Comparison of ENCODE assay signal across 10 mouse cellular contexts in the genomic region with DNA sequence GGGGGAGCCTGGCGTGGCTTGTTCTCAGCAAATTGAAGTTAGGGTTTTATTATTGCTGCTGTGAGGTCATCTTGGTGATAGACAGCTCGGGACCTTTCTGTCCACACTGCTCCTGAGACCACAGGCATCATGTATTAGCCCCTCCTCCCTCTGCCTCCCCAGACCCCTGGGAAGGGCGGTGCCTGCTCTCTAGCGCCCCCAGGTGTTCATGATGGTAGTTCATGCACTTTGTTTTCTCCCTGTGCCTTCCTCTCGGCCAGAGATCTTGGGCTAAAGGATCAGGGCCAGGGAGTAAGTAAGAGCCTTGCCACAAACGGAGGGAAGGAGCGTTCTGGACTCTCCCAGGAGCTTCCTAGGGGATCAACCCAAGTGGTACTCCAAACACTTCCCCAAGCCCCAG. TPM values are rescaled to one million over a fixed set of nuclear protein-coding genes. Genes with fewer than 3 reads are reported as not detected.
A peak's percentile ranks its signal among the peaks of the same experiment; 100 is the strongest.
DNase-seq lines count a peak whose midpoint lies in the region; ATAC-seq and TF ChIP-seq lines count a peak whose summit lies in the region.
"Had no signal": no experiment of that assay in that cellular context is flagged by ENCODE, and none has a peak within 500 bp of the region (broad histone marks: within the 10 kb centered on the region; RNA-seq: fewer than 3 reads in every experiment).

No protein-coding gene starts in this region.

- no peaks in the 10 kb centered on the region for H3K4me1 ChIP-seq in heart, embryonic 12.5 days (replicated peaks)
- H3K4me1 ChIP-seq in liver, embryonic 14.5 days (replicated peaks; ENCODE audit: control insufficient read depth in 2 of 2, insufficient read depth in 2 of 2, low read length in 1 of 2): no peaks in the 10 kb centered on the region
- H3K4me1 ChIP-seq: heart, embryonic 15.5 days had no signal

- no peak overlapping the region for H3K4me3 ChIP-seq in heart, embryonic 12.5 days
- no peak overlapping the region for H3K4me3 ChIP-seq in liver, embryonic 14.5 days (ENCODE audit: insufficient read depth in 1 of 2, low read depth in 2 of 2, low read length in 2 of 2)
- H3K4me3 ChIP-seq: heart, embryonic 15.5 days; midbrain, embryonic 12.5 days had no signal

- peak; percentile 13 to 51 for DNase-seq in heart, postnatal 14 days
- DNase-seq in urinary bladder, postnatal 25 days (ENCODE audit: low spot score): peak; percentile 16
- DNase-seq in urinary bladder, adult 18-20 months (ENCODE audit: low spot score in 2 of 2): no peak
- DNase-seq in liver, embryonic 14.5 days (ENCODE audit: low read depth in 3 of 3, low spot score in 3 of 3): no peak
- DNase-seq in thymus, postnatal 25 days: peak; percentile 9
- no peak for DNase-seq in right cerebral cortex, postnatal 14 days
- no peak for DNase-seq in left cerebral cortex, postnatal 36 days (ENCODE audit: low spot score in 2 of 2)

- no peak overlapping the region for H3K9ac ChIP-seq in heart, embryonic 12.5 days
- no peak overlapping the region for H3K9ac ChIP-seq in liver, embryonic 14.5 days (replicated peaks)
- H3K9ac ChIP-seq: heart, embryonic 15.5 days; midbrain, embryonic 12.5 days had no signal

- no peak for TF ChIP-seq EP300 in liver, embryonic 14.5 days (IDR thresholded peaks at IDR 0.05; ENCODE audit: low read depth)

- 43% methylated on average over 7 of the region's 7 CpGs for WGBS in heart, embryonic 12.5 days
- 40% methylated on average over 7 of the region's 7 CpGs for WGBS in liver, embryonic 14.5 days (ENCODE audit: insufficient replicate concordance)

- ATAC-seq in heart, embryonic 12.5 days (ENCODE audit: insufficient number of reproducible peaks, low FRiP score): no peak
- no peak for ATAC-seq in liver, embryonic 14.5 days (ENCODE audit: insufficient read depth)

- H3K27ac ChIP-seq in heart, embryonic 12.5 days (ENCODE audit: poor library complexity, severe bottlenecking): no peak overlapping the region
- H3K27ac ChIP-seq in liver, embryonic 14.5 days: no peak overlapping the region
- H3K27ac ChIP-seq: heart, embryonic 15.5 days; midbrain, embryonic 12.5 days had no signal

- peak; percentile 75 for TF ChIP-seq CTCF in liver, embryonic 14.5 days (IDR thresholded peaks at IDR 0.05; ENCODE audit: low read depth)

- H3K9me3 ChIP-seq in heart, embryonic 12.5 days (replicated peaks): no peaks in the 10 kb centered on the region
- no peaks in the 10 kb centered on the region for H3K9me3 ChIP-seq in liver, embryonic 14.5 days (ENCODE audit: control insufficient read depth, low read length)
- H3K9me3 ChIP-seq: heart, embryonic 15.5 days; midbrain, embryonic 12.5 days had no signal

- intact Hi-C loops in heart, postnatal 14 days (cut with DNase I): loop anchor here (2.0 to 10.0 kb wide), 3 partner anchors 122 to 922 kb away; no protein-coding TSS in a partner anchor
- intact Hi-C loops in left cerebral cortex, postnatal 36 days (cut with DNase I): loop anchor here (2.0 kb wide), 1 partner anchor 920 kb away; no protein-coding TSS in a partner anchor

- peaks cover 10% of the 10 kb centered on the region for H3K27me3 ChIP-seq in heart, embryonic 12.5 days (replicated peaks)
- H3K27me3 ChIP-seq in liver, embryonic 14.5 days (ENCODE audit: control insufficient read depth, insufficient read depth, low read length): no peaks in the 10 kb centered on the region

- no peak overlapping the region for H3K4me2 ChIP-seq in heart, embryonic 12.5 days
- no peak overlapping the region for H3K4me2 ChIP-seq in liver, embryonic 14.5 days (ENCODE audit: low read depth)
- H3K4me2 ChIP-seq: heart, embryonic 15.5 days; midbrain, embryonic 12.5 days had no signal

- H3K36me3 ChIP-seq in heart, embryonic 12.5 days: no peaks in the 10 kb centered on the region
- H3K36me3 ChIP-seq in liver, embryonic 14.5 days (replicated peaks; ENCODE audit: control insufficient read depth, insufficient read depth, low read depth): no peaks in the 10 kb centered on the region
- H3K36me3 ChIP-seq: heart, embryonic 15.5 days; midbrain, embryonic 12.5 days had no signal

RNA-seq across cellular contexts. Expression of a gene that starts 32.2 kb away (rescaled TPM):
- not detected for total RNA-seq in heart, postnatal 14 days (2021)
- polyA plus RNA-seq in heart, embryonic 12.5 days (2016; fragmentation: Nextera tagmentation; extraction: Ambion mirVana): 1.1 and 1.9 TPM in 2 replicates
- polyA plus RNA-seq in liver, embryonic 14.5 days (2012; rRNA removed): 38.0 and 39.8 TPM in 2 replicates
- polyA plus RNA-seq in liver, embryonic 14.5 days (2014; fragmentation: Nextera tagmentation; extraction: Ambion mirVana): 42.4 and 45.0 TPM in 2 replicates
- total RNA-seq in left cerebral cortex, postnatal 36 days (2021): not detected
- polyA plus RNA-seq: midbrain, embryonic 12.5 days had no signal

Comparison
In these comparisons a context has a peak if more than half of its experiments do, and no peak if none do; other contexts are left out.
1. DNase-seq: peak in heart, postnatal 14 days (2 of 2), urinary bladder, postnatal 25 days (single experiment) and thymus, postnatal 25 days (single experiment); none in urinary bladder, adult 18-20 months (0 of 2), liver, embryonic 14.5 days (0 of 3), right cerebral cortex, postnatal 14 days (single experiment) and left cerebral cortex, postnatal 36 days (0 of 2).